ENCODE assay signal across 9 mouse cellular contexts in genomic region chr11:117047172-117047950, GRCm38 (mm10).
A peak's percentile ranks its signal among the peaks of the same experiment; 100 is the strongest.
DNase-seq lines count a peak whose midpoint lies in the region; ATAC-seq lines count a peak whose summit lies in the region.
"Had no signal": no experiment of that assay in that cellular context is flagged by ENCODE, and none has a peak within 500 bp of the region (broad histone marks: within the 10 kb centered on the region; RNA-seq: fewer than 3 reads in every experiment).

No protein-coding gene starts in this region.

- peak overlapping the region; percentile 33; the same call in 1 of the 2 replicates for H3K4me2 ChIP-seq in embryonic facial prominence, embryonic 13.5 days

- peaks cover 16% of the 10 kb centered on the region for H3K4me1 ChIP-seq in embryonic facial prominence, embryonic 13.5 days

- no peak for ATAC-seq in embryonic facial prominence, embryonic 13.5 days (ENCODE audit: insufficient number of reproducible peaks, insufficient read depth, low FRiP score, low TSS enrichment, low read depth)

- peak overlapping the region; percentile 7; the same call in 1 of the 2 replicates for H3K9ac ChIP-seq in embryonic facial prominence, embryonic 13.5 days
- H3K9ac ChIP-seq: liver, embryonic 14.5 days had no signal

- peak; percentile 64 for DNase-seq in right cerebral cortex, postnatal 4 days
- no peak for DNase-seq in right cerebral cortex, adult 18-20 months
- peak; percentile 66 to 69 for DNase-seq in heart, postnatal 36 days
- DNase-seq in lung, postnatal 10 days = peak; percentile 88
- DNase-seq in testis, postnatal 14 days (ENCODE audit: low spot score) = peak; percentile 52
- no peak for DNase-seq in left cerebral cortex, postnatal 36 days (ENCODE audit: low spot score in 2 of 2)
- DNase-seq in spleen, postnatal 4 days (ENCODE audit: low spot score in 2 of 2) = no peak

- intact Hi-C loops in heart, postnatal 36 days (cut with DNase I) = no loop called here
- intact Hi-C loops in left cerebral cortex, postnatal 36 days (cut with DNase I) = no loop called here

- H3K9me3 ChIP-seq in embryonic facial prominence, embryonic 13.5 days = no peaks in the 10 kb centered on the region

- no peaks in the 10 kb centered on the region for H3K36me3 ChIP-seq in embryonic facial prominence, embryonic 13.5 days

- WGBS in embryonic facial prominence, embryonic 13.5 days = 26% methylated on average over 22 of the region's 22 CpGs

- H3K27me3 ChIP-seq in embryonic facial prominence, embryonic 13.5 days = no peaks in the 10 kb centered on the region

- H3K27ac ChIP-seq in embryonic facial prominence, embryonic 13.5 days = peak overlapping the region; percentile 57
- H3K27ac ChIP-seq: liver, embryonic 14.5 days had no signal

- H3K4me3 ChIP-seq in embryonic facial prominence, embryonic 13.5 days = no peak overlapping the region

Comparison
In these comparisons a context has a peak if more than half of its experiments do, and no peak if none do; other contexts are left out.
1. DNase-seq: peak in right cerebral cortex, postnatal 4 days (single experiment), heart, postnatal 36 days (2 of 2), lung, postnatal 10 days (single experiment) and testis, postnatal 14 days (single experiment); none in right cerebral cortex, adult 18-20 months (single experiment), left cerebral cortex, postnatal 36 days (0 of 2) and spleen, postnatal 4 days (0 of 2).